Mouse (Mus musculus) right cerebral cortex, postnatal 14 days (tissue): Measurements from ENCODE around the gene Rnf111.
A peak's percentile ranks its signal among the peaks of the same experiment; 100 is the strongest.
"Not testable (repeated sequence)": the region's sequence is repeated elsewhere in the genome, so short reads cannot be mapped to it uniquely, and the experiment has no call there.

Source experiments
- DNase-seq: peaks from one replicate; pipeline ENCODE4 v3.0.0; 2022

Gene Rnf111

GRCm38 (mm10) chr9:70493038-70493437 is 10.5 kb downstream of the Rnf111 start:
- no peak for DNase-seq

GRCm38 (mm10) chr9:70491176-70491575 is 12.3 kb downstream of the Rnf111 start:
- DNase-seq, result no peak

- no peak for DNase-seq
Observed at GRCm38 (mm10) chr9:70487401-70487800, 16.1 kb downstream of the Rnf111 start.

GRCm38 (mm10) chr9:70485840-70486239 is 17.7 kb downstream of the Rnf111 start:
- DNase-seq, result no peak

DNA sequence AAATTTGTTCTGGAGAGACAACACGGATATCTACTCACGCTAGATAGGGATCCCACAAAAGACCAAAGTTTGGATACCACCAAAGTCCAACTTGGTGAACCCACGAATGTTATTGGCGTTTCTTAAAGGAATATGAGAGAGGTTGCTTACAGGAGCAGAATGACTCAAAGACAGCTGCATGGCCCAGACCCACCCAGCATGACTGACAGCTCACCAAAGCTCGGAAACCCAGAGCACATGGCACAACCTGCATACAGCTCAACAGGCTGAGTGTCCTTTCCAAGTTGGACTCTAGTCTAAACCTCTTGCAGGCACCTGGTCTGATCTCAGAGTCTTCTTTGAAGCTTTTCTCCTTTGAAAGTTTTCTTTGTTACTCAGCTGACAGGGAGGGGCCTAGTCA is 20.0 kb downstream of the Rnf111 start:
- no peak for DNase-seq

DNA sequence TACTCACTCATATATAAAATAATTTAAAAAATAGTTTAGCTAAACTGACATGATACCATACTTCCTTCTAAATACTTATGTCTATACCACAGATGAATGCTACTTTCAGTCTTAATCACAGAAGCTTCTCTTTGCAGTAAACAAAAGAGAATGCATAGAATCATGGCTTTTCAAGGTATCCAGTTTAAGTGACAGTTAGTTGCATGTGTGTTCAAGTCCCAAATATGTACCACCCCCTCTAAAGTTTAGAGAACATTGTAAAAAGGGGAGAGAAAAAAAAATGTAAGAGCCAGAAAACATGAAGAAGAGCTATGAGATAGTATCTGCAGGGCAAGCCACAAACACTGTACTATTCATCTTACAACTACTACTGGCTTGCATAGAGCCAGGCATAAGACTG is 21.7 kb downstream of the Rnf111 start:
- DNase-seq, result no peak

DNA sequence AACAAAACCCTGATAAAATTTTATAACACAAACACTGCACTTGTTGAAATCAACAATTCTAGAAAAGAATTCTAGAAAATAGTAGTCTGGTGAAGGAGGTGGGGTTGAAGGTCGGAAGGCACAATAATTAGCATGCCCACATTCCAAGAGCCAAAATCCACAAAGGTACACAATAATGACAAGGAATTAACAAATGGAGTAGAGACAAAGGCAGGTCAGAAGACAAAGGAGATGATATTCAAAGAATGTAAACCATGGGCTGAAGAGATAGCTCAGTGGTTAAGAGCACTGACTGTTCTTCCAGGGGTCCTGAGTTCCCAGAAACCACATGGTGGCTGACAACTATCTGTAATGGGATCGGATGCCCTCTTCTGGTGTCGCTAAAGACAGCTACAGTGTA is 26.3 kb downstream of the Rnf111 start:
- DNase-seq, result no peak

- DNase-seq, result no peak
Observed at GRCm38 (mm10) chr9:70475777-70476270, 27.7 kb downstream of the Rnf111 start.

- no peak for DNase-seq
Observed at GRCm38 (mm10) chr9:70473400-70473799, 30.1 kb downstream of the Rnf111 start.

DNA sequence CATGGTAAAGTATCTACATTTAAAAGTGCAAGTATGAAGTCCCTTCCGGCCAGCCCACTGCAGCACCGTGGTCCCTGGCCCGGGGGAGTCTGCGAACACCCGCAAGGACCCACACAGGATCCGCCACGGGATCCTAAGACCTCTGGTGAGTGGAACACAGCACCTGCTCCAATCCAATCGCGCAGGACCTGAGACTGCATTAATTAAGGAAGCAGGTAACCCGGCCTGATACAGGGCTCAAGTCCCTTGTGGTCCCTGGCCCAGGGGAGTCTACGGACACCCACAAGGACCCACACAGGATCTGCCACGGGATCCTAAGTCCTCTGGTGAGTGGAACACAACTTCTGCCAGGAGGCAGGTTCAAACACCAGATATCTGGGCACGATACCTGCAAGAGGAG is 40.4 kb downstream of the Rnf111 start:
- not testable (repeated sequence) for DNase-seq

- no peak for DNase-seq
Observed at GRCm38 (mm10) chr9:70452371-70452770, 51.2 kb downstream of the Rnf111 start.

DNA sequence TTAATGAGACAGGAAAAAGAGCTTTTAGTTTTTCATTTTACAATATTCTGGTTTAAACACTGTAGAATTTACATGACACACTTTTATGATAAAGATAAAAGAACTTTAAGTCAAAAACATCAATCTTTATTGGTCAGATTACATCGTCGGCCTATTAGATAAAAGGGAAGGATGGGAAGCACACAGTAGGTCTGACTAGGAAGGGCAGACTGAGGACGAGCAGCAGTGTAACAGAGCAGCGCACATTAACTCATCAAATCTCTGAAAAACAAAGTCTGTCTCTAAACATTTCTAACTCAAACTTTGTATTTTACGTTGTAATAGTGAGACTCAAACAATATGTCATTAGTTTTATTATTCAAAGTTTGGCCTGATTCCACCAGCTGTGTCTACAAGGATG is 54.5 kb downstream of the Rnf111 start:
- no peak for DNase-seq

DNA sequence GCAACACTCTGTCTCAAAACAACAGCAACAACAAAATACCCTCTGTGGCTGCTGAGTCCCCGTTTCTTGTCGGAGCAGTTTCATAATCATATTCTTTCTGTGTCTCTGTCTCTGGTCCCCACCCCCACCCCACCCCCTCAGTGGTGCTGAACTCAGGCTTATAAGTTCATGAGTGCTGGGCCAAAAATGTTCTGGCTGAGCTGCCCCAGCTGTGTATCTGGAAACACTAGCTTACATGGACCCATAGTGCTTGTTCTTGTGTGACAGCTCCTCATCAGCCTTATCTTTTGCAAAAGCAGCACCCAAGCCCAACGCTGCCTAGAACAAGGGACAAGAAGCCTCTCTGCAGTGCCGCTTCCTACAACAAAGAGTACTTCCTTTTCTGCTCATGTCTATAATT is 63.6 kb downstream of the Rnf111 start:
- no peak for DNase-seq

DNA sequence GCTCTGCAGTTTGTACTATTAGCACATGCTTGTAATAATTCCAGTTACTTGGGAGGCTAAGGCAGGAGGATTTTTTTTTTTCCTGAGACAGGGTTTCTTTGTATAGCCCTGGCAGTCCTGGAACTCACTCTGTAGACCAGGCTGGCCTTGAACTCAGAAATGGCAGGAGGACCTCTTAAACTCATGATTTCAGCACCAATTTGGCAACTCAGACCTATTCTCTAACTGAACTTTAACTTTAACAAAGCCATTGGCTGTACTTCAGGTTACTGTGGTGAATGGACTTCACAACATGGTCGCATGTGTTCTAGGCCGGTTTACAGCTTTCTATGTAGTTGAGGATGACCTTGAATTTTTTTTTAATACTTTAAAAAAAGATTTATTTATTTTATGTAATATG is 80.9 kb downstream of the Rnf111 start:
- no peak for DNase-seq

DNA sequence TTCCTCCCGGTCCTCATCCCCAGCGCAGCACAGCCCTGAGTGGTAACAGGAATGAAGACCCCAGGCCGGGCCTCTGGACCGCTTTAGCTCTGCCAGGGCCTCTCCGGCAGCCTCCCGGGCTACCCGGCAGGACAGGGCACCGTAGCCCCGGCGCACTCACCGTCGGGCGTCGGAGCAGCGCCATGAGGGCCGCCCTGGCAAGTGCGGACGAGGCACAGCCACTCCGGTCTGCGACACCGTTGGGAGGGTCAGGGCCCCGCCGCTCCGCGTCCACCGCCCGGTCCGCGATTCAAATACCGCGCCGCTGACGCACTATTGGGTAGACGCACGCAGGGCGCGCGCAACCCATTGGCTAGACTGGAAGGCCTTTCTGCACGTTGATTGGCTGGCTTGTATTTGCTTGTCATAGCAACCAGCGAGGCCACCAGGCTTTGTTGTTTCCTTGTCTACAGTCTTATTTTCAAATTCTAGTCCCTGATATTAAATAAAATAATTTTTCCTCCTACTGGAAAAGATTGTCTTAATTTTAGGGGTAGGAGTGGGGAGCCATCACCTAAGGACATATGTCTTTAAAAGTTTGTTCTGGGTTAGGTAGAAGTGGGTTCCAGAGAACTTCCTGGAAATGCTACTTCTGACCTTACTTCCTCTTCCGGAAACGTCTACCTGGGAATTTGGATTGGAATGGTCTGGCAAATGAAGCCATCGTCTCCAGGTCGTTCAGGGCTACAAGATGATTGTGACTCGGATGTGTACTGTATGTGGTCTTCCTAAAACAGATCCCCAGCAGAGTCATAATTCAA is 82.1 kb downstream of the Rnf111 start, which contains the start of gene Ccnb2:
Gene Ccnb2 (minus strand): TSS at position 291 of the 800 bp plus-strand sequence.
- peak; percentile 88 for DNase-seq

GRCm38 (mm10) chr9:70416412-70416811 is 87.1 kb downstream of the Rnf111 start:
- DNase-seq, result no peak

- DNase-seq, result no peak
Observed at GRCm38 (mm10) chr9:70413038-70413437, 90.5 kb downstream of the Rnf111 start.

DNA sequence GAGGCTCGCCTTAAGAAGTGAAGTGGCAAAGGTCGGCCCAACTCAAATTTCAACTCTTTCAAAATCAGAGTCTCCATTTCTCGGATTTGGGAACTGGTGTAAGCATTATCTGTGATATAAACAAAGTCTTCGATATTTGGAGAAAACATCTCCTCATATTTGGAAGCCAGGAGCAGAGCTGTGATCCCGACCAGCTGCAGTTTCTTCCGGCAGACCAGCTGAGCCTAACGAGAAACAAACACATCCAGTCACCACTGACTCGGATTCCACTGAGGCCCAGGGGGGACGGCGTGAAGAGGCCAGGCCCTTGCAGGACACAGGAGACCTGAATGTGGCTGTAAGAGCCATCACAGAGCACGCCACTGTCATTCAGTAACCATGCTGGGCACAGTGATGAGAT is 92.9 kb downstream of the Rnf111 start:
- no peak for DNase-seq

DNA sequence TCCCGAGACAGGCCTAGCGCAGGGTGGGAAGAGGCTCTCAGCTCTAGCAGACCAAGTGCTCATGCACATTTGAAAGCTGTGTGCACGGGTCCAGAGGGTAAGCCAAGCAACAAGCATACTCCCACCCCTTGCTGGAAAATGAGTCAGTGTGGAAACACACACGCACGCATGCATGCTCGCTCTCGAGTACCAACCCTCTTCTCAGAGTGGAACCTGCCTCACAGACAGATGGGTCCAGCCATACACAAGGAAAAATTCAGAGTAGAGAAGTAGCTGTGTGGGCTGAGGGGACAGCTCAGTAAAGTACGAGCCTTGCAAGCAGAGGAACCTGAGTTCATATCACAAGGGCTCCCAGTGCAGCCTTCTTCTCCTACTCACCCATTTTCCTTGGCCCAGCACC is 93.8 kb downstream of the Rnf111 start:
- DNase-seq, result no peak

DNA sequence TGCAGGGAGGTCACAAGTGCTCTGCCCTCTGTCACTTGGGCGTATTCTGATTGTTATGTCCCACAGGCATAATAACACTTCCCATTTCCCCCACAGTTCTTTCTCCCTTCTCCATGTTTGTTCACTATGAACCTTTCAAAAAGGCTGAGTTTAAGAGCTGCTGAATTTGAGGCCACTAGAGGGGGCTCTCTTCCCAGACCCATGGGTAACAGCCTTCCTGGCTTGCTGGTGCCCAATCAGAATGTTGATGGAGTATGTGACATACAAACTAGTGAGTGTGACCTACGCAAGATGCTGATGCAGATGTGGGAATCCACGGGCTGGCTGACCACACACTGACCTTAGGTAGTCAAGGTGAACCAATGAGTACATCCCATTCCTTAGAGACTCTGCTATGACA is 94.7 kb downstream of the Rnf111 start:
- DNase-seq, result no peak

DNA sequence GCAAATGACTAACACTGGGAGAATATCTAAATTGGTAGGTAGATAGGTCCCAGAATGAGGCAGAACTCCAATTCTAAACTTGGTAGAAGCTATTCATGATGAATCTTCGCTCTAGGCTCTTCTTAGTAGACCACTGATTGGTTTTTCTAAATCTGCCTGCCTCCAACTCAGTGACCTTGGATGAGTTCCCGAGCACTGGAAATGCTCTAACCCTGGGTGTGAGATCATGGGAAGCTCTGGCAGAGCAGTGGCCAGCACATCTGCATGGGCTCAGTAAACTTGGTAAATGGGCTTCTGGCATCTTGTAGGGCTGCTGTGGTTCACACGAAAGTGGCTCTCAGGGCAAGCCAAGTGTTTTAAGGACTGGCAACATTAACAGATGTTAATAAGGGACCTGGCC is 96.9 kb downstream of the Rnf111 start:
- DNase-seq, result no peak

DNA sequence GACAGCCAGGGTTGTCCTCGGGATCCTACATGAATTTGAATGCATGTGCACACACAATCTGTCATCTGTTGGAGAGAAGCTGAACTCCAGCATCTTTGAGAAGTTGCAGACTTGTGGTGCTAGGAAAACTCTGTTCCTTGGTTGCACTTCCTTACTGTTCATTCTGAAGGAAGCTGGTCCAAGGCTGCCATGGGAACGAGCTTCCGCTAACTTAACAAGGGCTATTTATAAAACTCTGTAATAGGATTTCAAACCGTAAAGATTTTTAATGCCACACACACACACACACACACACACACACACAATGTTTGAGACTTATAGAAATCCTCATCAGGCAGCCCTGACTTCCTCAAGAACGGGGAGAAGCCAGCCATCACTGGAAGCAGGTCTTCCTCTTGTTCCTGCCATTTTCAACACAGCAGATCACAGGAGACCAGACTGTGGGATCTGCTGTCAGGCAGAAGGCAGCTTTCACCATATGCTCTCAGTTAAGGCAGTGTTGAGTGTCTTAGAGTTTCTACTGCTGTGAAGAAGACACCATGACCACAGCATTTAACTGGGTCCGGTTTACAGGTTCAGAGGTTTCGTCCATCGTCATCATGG is 101.5 kb downstream of the Rnf111 start:
- peak; percentile 28 for DNase-seq

DNA sequence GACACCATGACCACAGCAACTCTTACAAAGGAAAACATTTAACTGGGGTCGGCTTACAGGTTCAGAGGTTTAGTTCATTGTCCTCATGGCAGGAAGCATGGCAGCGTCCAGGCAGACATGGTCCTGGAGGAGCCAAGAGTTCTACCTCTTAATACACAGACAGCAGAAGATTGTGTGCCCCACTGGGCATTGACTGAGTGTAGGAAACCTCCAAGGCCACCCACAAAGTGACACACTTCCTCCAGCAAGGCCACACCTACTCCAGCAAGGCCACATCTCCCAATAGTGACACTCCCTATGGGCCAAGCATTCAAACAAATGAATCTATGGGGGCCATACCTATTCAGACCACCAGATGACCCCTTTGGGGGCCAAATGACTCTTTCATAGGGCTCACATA is 107.4 kb downstream of the Rnf111 start:
- DNase-seq, result no peak

GRCm38 (mm10) chr9:70395617-70396016 is 107.9 kb downstream of the Rnf111 start:
- no peak for DNase-seq

GRCm38 (mm10) chr9:70392563-70392907 is 111.0 kb downstream of the Rnf111 start:
- no peak for DNase-seq
